Mouse (Mus musculus) adipocyte (in vitro differentiated cells): ENCODE data around the gene Sesn1.
A peak's percentile ranks its signal among the peaks of the same experiment; 100 is the strongest.
"Not testable (repeated sequence)": the region's sequence is repeated elsewhere in the genome, so short reads cannot be mapped to it uniquely, and the experiment has no call there.

ENCODE experiments used
- DNase-seq: peaks from one replicate; pipeline ENCODE4 v3.0.0-alpha.2; 2016; ENCODE audit warnings: low spot score

The Sesn1 gene

GRCm38 (mm10) chr10:41809771-41810563 is at the start of gene Sesn1, which contains the start of gene Cep57l1:
TSS of gene Sesn1 (plus strand) at chr10:41809935.
TSS of gene Cep57l1 (minus strand) at chr10:41809871.
- peak; percentile 97 for DNase-seq

- no peak for DNase-seq
Observed at GRCm38 (mm10) chr10:41760866-41761265, 48.9 kb upstream of the Sesn1 start.

- DNase-seq = no peak
Observed at GRCm38 (mm10) chr10:41763741-41764385, 45.9 kb upstream of the Sesn1 start.

- no peak for DNase-seq
Observed at GRCm38 (mm10) chr10:41765586-41765985, 44.1 kb upstream of the Sesn1 start.

- no peak for DNase-seq
Observed at GRCm38 (mm10) chr10:41766280-41766679, 43.5 kb upstream of the Sesn1 start.

- no peak for DNase-seq
Observed at GRCm38 (mm10) chr10:41767254-41767653, 42.5 kb upstream of the Sesn1 start.

GRCm38 (mm10) chr10:41792375-41792774 is 17.4 kb upstream of the Sesn1 start:
- DNase-seq = no peak

GRCm38 (mm10) chr10:41797253-41797652 is 12.5 kb upstream of the Sesn1 start:
- DNase-seq = no peak

GRCm38 (mm10) chr10:41803467-41803866 is 6.3 kb upstream of the Sesn1 start:
- no peak for DNase-seq

- DNase-seq = no peak
Observed at GRCm38 (mm10) chr10:41804711-41805110, 5.0 kb upstream of the Sesn1 start.

GRCm38 (mm10) chr10:41805729-41806355 is 3.9 kb upstream of the Sesn1 start:
- DNase-seq = peak; percentile 9

- peak; percentile 45 for DNase-seq
Observed at GRCm38 (mm10) chr10:41809080-41809770, 510 bp upstream of the Sesn1 start.

GRCm38 (mm10) chr10:41810564-41811455 is 1.1 kb downstream of the Sesn1 start:
- no peak for DNase-seq

- no peak for DNase-seq
Observed at GRCm38 (mm10) chr10:41812566-41812965, 2.8 kb downstream of the Sesn1 start.

- no peak for DNase-seq
Observed at GRCm38 (mm10) chr10:41814305-41814853, 4.6 kb downstream of the Sesn1 start.

- no peak for DNase-seq
Observed at GRCm38 (mm10) chr10:41816516-41816915, 6.8 kb downstream of the Sesn1 start.

GRCm38 (mm10) chr10:41818036-41818732 is 8.4 kb downstream of the Sesn1 start:
- DNase-seq = no peak

- not testable (repeated sequence) for DNase-seq
Observed at GRCm38 (mm10) chr10:41818733-41819070, 9.0 kb downstream of the Sesn1 start.

GRCm38 (mm10) chr10:41819307-41819706 is 9.6 kb downstream of the Sesn1 start:
- DNase-seq = no peak

- DNase-seq = no peak
Observed at GRCm38 (mm10) chr10:41820401-41820800, 10.7 kb downstream of the Sesn1 start.
